Mouse (Mus musculus) liver, postnatal 0 days (tissue): ENCODE measurements at regions not wholly inside any gene's neighbourhood (a gene's known extent, or its start where the extent isn't known, plus 50 kb on each side); places are given as distances from the start of the nearest gene placed in this dataset.

ENCODE experiments used
- ATAC-seq: fragments of 200-750 bp; cut with Nextera tagmentation; 2 replicates; pipeline ENCODE4 v1.8.0; 2017; ENCODE audit warnings: mild to moderate bottlenecking, moderate library complexity
- DNase-seq: peaks from one replicate; pipeline ENCODE4 v3.0.0-alpha.2; 2016
- H3K27ac ChIP-seq: fragments of 300-500 bp; sonication (generic); 2 replicates; pipeline ENCODE4 v1.5.1; 2014; ENCODE audit warnings: antibody characterized with exemption, moderate library complexity, mild to moderate bottlenecking, low read depth
- H3K27me3 ChIP-seq: fragments of 300-500 bp; sonication (generic); 2 replicates; pipeline ENCODE4 v1.6.1; 2014; ENCODE audit warnings: low read length, control low read depth, mixed read lengths; ENCODE audit not compliant: insufficient read depth
- H3K36me3 ChIP-seq: fragments of 300-500 bp; sonication (generic); replicated peaks from 2 replicates; pipeline ENCODE4 v1.6.1; 2014; ENCODE audit warnings: mild to moderate bottlenecking, control low read depth, low read length, moderate library complexity, mixed read lengths; ENCODE audit not compliant: insufficient read depth
- H3K4me1 ChIP-seq: fragments of 300-500 bp; sonication (generic); 2 replicates; pipeline ENCODE4 v1.6.1; 2014; ENCODE audit warnings: antibody characterized with exemption, mild to moderate bottlenecking, control low read depth; ENCODE audit not compliant: insufficient read depth
- H3K4me2 ChIP-seq: fragments of 300-500 bp; sonication (generic); 2 replicates; pipeline ENCODE4 v1.6.1; 2014; ENCODE audit warnings: low read depth, mild to moderate bottlenecking, low read length, moderate library complexity, mixed read lengths
- H3K4me3 ChIP-seq: fragments of 300-500 bp; sonication (generic); 2 replicates; pipeline ENCODE4 v1.5.1; 2014; ENCODE audit warnings: low read depth, low read length
- H3K9ac ChIP-seq: fragments of 300-500 bp; sonication (generic); replicated peaks from 2 replicates; pipeline ENCODE4 v1.6.1; 2014; ENCODE audit warnings: mild to moderate bottlenecking, moderate library complexity
- H3K9me3 ChIP-seq: fragments of 300-500 bp; sonication (generic); 2 replicates; pipeline ENCODE4 v1.6.1; 2016; ENCODE audit warnings: mild to moderate bottlenecking, control low read depth, low read length, mixed read lengths
- CTCF ChIP-seq: sonication (generic); IDR thresholded peaks from 2 replicates; pipeline ENCODE4 v1.5.1; 2016; ENCODE audit warnings: antibody characterized with exemption, low read depth
- EP300 ChIP-seq: IDR thresholded peaks from 2 replicates; pipeline ENCODE4 v1.6.1; 2016; ENCODE audit warnings: antibody characterized with exemption, low read depth, mild to moderate bottlenecking
- WGBS: fragments of 180-500 bp; shearing (Covaris S2); extraction: QIAGEN DNeasy Blood & Tissue Kit; methylation state at CpG from one replicate; pipeline ENCODE4 v1.1.7; 2014; ENCODE audit not compliant: insufficient replicate concordance; 5-methylcytosine and 5-hydroxymethylcytosine counted together

- Histone ChIP-seq H3K27ac (no peak overlapping the region), H3K4me3 (no peak overlapping the region), H3K9ac (no peak overlapping the region), H3K4me1 (no peaks in the 10 kb centered on the region; the same call in 1 of the 2 replicates), H3K36me3 (no peaks in the 10 kb centered on the region), H3K27me3 (no peaks in the 10 kb centered on the region), H3K9me3 (no peaks in the 10 kb centered on the region), H3K4me2 (peak overlapping the region; percentile 54)
- 24% methylated on average over 13 of the region's 13 CpGs for WGBS
- no peak for ATAC-seq
- no peak for DNase-seq
- TF ChIP-seq EP300 (no peak), CTCF (no peak)
Measured at GRCm38 (mm10) chr16:30144818-30145464, 80.8 kb downstream of the Hes1 start.

DNA sequence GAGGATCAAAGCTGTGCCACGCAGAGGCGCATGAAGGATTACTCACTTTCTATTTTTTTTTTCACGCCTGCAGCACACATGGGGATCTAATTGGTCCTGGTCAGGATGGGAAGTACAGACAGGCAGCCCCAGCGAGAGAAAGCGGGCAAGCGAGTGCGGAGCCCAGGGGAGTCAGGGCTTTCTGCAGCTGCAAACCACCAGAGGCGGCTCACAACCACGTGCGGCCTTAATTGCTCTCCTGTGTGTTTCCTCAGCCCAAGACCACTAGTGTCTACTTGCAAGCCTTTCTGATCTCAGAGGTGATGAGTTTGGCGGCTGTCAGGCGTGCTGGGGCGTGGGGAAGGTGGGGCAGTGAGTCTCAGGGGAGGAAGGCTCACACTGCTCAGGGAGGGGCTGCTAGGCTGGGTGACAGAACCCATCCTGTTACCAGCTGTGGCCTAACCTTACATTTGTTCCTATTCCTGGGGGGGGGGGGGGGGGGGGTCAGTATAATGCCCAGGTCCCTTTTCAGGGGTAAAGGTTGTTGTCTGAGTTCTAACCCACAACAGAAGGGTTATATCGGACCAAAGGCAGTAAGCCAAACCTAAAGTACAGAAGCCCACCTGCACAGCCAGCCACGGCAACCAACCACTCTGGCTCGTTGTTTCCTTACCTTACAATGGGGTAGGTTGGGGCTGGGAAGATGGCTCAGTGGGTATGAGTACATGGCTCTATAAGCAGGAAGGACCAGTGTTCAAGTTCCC, 81.5 kb downstream of the Hes1 start:
- Histone ChIP-seq H3K36me3 (no peaks in the 10 kb centered on the region), H3K27me3 (no peaks in the 10 kb centered on the region), H3K9ac (no peak overlapping the region), H3K9me3 (no peaks in the 10 kb centered on the region), H3K4me1 (no peaks in the 10 kb centered on the region; the same call in 1 of the 2 replicates), H3K4me3 (no peak overlapping the region), H3K4me2 (peak overlapping the region; percentile 54), H3K27ac (no peak overlapping the region)
- peak; percentile 49 for DNase-seq
- ATAC-seq = peak; percentile 31; the same call in 1 of the 2 replicates
- no peak for TF ChIP-seq EP300
- TF ChIP-seq CTCF = no peak
- 30% methylated on average over 16 of the region's 16 CpGs for WGBS

GRCm38 (mm10) chr16:30146208-30146525, 82.0 kb downstream of the Hes1 start:
- no peak overlapping the region for H3K4me2 ChIP-seq
- TF ChIP-seq EP300 (no peak), CTCF (no peak)
- H3K9me3 ChIP-seq = no peaks in the 10 kb centered on the region
- no peak overlapping the region for H3K27ac ChIP-seq
- ATAC-seq = no peak
- no peaks in the 10 kb centered on the region for H3K36me3 ChIP-seq
- H3K9ac ChIP-seq = no peak overlapping the region
- H3K27me3 ChIP-seq = no peaks in the 10 kb centered on the region
- no peak overlapping the region for H3K4me3 ChIP-seq
- H3K4me1 ChIP-seq = no peaks in the 10 kb centered on the region; the same call in 1 of the 2 replicates
- DNase-seq = no peak
- 80% methylated on average over 1 of the region's 1 CpGs for WGBS

DNA sequence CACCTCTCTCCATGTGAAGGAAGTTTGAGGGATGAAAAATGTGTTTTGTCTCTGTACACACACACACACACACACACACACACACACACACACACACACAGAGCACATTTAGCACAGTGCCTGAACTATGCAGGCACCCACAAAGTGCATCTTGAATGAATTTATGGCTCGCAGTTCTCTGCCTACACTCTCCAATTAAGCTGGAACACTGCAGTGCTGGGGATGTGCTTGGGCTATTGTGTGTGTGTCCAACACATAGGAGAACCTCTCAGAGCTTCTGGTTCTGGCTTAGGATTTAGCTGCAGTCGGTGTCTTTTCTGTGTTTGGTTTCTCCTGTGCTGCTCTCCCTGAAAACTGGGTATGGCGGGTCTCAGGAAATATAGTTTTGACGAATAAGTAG, 83.1 kb downstream of the Hes1 start:
- no peaks in the 10 kb centered on the region for H3K27me3 ChIP-seq
- no peak for TF ChIP-seq CTCF
- no peaks in the 10 kb centered on the region for H3K9me3 ChIP-seq
- no peak for DNase-seq
- ATAC-seq = no peak
- no peak overlapping the region for H3K9ac ChIP-seq
- H3K4me2 ChIP-seq = no peak overlapping the region
- no peaks in the 10 kb centered on the region for H3K36me3 ChIP-seq
- H3K4me3 ChIP-seq = no peak overlapping the region
- H3K27ac ChIP-seq = no peak overlapping the region
- 81% methylated on average over 4 of the region's 4 CpGs for WGBS
- no peaks in the 10 kb centered on the region; the same call in 1 of the 2 replicates for H3K4me1 ChIP-seq

GRCm38 (mm10) chr16:30151104-30151503, 86.9 kb downstream of the Hes1 start:
- peaks cover 4% of the 10 kb centered on the region; the same call in 1 of the 2 replicates for H3K4me1 ChIP-seq
- H3K27me3 ChIP-seq = no peaks in the 10 kb centered on the region
- H3K27ac ChIP-seq = no peak overlapping the region
- peak; percentile 70 for ATAC-seq
- no peak overlapping the region for H3K4me3 ChIP-seq
- DNase-seq = peak; percentile 45
- no peaks in the 10 kb centered on the region for H3K9me3 ChIP-seq
- H3K9ac ChIP-seq = no peak overlapping the region
- H3K4me2 ChIP-seq = no peak overlapping the region
- TF ChIP-seq CTCF (no peak), EP300 (no peak; the same call in 1 of the 2 replicates)
- WGBS = 35% methylated on average over 3 of the region's 3 CpGs
- H3K36me3 ChIP-seq = no peaks in the 10 kb centered on the region

- peak; percentile 26 for DNase-seq
- no peak for ATAC-seq
Measured at GRCm38 (mm10) chr16:30155070-30155469, 90.9 kb downstream of the Hes1 start.

More at GRCm38 (mm10) chr16:30155070-30155469, 90.9 kb downstream of the Hes1 start:
- Histone ChIP-seq H3K4me2 (0 out of 2 replicates have a peak overlapping the region, but pooled peaks have one; percentile 22), H3K9me3 (no peaks in the 10 kb centered on the region), H3K9ac (no peak overlapping the region), H3K4me1 (peaks cover 4% of the 10 kb centered on the region; the same call in 1 of the 2 replicates), H3K27me3 (no peaks in the 10 kb centered on the region), H3K36me3 (no peaks in the 10 kb centered on the region), H3K27ac (peak overlapping the region; percentile 74), H3K4me3 (no peak overlapping the region)
- WGBS = 17% methylated on average over 6 of the region's 6 CpGs
- TF ChIP-seq EP300 = no peak
- TF ChIP-seq CTCF = no peak
